12 mouse cellular contexts compared by ENCODE assay signal in genomic region chr6:71740921-71741320, GRCm38 (mm10). TPM values are rescaled to one million over a fixed set of nuclear protein-coding genes. Genes with fewer than 3 reads are reported as not detected.
DNase-seq lines count a peak whose midpoint lies in the region; ATAC-seq lines count a peak whose summit lies in the region.
"Had no signal": no experiment of that assay in that cellular context is flagged by ENCODE, and none has a peak within 500 bp of the region (broad histone marks: within the 10 kb centered on the region; RNA-seq: fewer than 3 reads in every experiment).

No protein-coding gene starts in this region.

- H3K4me1 ChIP-seq in heart, embryonic 12.5 days (replicated peaks), result peaks cover 34% of the 10 kb centered on the region
- peaks cover 26% of the 10 kb centered on the region for H3K4me1 ChIP-seq in forebrain, embryonic 13.5 days

- no peak for ATAC-seq in heart, embryonic 12.5 days (ENCODE audit: insufficient number of reproducible peaks, low FRiP score)
- ATAC-seq in forebrain, embryonic 13.5 days, result peak; percentile 71
- ATAC-seq: Patski had no signal

- 0 out of 2 replicates have a peak overlapping the region, but pooled peaks have one; percentile 29 for H3K9ac ChIP-seq in heart, embryonic 12.5 days
- H3K9ac ChIP-seq in forebrain, embryonic 13.5 days, result peak overlapping the region; percentile 45; the same call in 1 of the 2 replicates
- H3K9ac ChIP-seq: heart, embryonic 15.5 days had no signal

- 57% methylated on average over 13 of the region's 13 CpGs for WGBS in heart, embryonic 12.5 days
- 14% methylated on average over 13 of the region's 13 CpGs for WGBS in forebrain, embryonic 13.5 days

- no peak overlapping the region for H3K27ac ChIP-seq in heart, embryonic 12.5 days (ENCODE audit: poor library complexity, severe bottlenecking)
- peak overlapping the region; percentile 83 for H3K27ac ChIP-seq in forebrain, embryonic 13.5 days
- H3K27ac ChIP-seq: heart, embryonic 15.5 days; macrophage had no signal

- DNase-seq in heart, adult 11 months, result no peak
- DNase-seq in right cerebral cortex, postnatal 4 days, result peak; percentile 30
- no peak for DNase-seq in right cerebral cortex, postnatal 36 days (ENCODE audit: low spot score in 2 of 2)
- peak; percentile 32 for DNase-seq in retina, embryonic 14.5 days (ENCODE audit: low spot score)
- DNase-seq in gastrocnemius, postnatal 36 days, result no peak
- DNase-seq in embryo, embryonic 10 days (ENCODE audit: low spot score), result no peak

- H3K4me3 ChIP-seq in heart, embryonic 12.5 days, result no peak overlapping the region
- H3K4me3 ChIP-seq in forebrain, embryonic 13.5 days, result peak overlapping the region; percentile 15; the same call in 1 of the 2 replicates
- H3K4me3 ChIP-seq: heart, embryonic 15.5 days had no signal

- H3K27me3 ChIP-seq in heart, embryonic 12.5 days (replicated peaks), result no peaks in the 10 kb centered on the region
- H3K27me3 ChIP-seq in forebrain, embryonic 13.5 days, result no peaks in the 10 kb centered on the region
- H3K27me3 ChIP-seq: heart, embryonic 15.5 days had no signal

- intact Hi-C loops in gastrocnemius, postnatal 36 days (cut with DNase I), result no loop called here

- H3K36me3 ChIP-seq in heart, embryonic 12.5 days, result no peaks in the 10 kb centered on the region
- H3K36me3 ChIP-seq in forebrain, embryonic 13.5 days (ENCODE audit: poor library complexity, severe bottlenecking), result no peaks in the 10 kb centered on the region
- H3K36me3 ChIP-seq: heart, embryonic 15.5 days had no signal

- H3K9me3 ChIP-seq in heart, embryonic 12.5 days (replicated peaks), result no peaks in the 10 kb centered on the region
- no peaks in the 10 kb centered on the region for H3K9me3 ChIP-seq in forebrain, embryonic 13.5 days (replicated peaks)
- H3K9me3 ChIP-seq: heart, embryonic 15.5 days had no signal

- no peak overlapping the region for H3K4me2 ChIP-seq in heart, embryonic 12.5 days
- peak overlapping the region; percentile 45 for H3K4me2 ChIP-seq in forebrain, embryonic 13.5 days
- H3K4me2 ChIP-seq: heart, embryonic 15.5 days had no signal

RNA-seq across cellular contexts. Expression of gene Reep1, which starts 33.6 kb away (rescaled TPM):
- 22.3 and 22.9 TPM in 2 replicates for polyA plus RNA-seq in heart, embryonic 12.5 days (2016; fragmentation: Nextera tagmentation; extraction: Ambion mirVana)
- polyA plus RNA-seq in forebrain, embryonic 13.5 days (2015; fragmentation: Nextera tagmentation; extraction: Ambion mirVana), result 102 and 117 TPM in 2 replicates
- total RNA-seq in gastrocnemius, postnatal 36 days (2021), result 10 to 100 TPM; 70.7 to 77.8 TPM
- total RNA-seq: neutrophil, adult 5-6 weeks had no signal
- polyA plus RNA-seq: macrophage had no signal

Comparison
In these comparisons a context has a peak if more than half of its experiments do, and no peak if none do; other contexts are left out.
1. DNase-seq: peak in right cerebral cortex, postnatal 4 days (single experiment) and retina, embryonic 14.5 days (single experiment); none in heart, adult 11 months (single experiment), right cerebral cortex, postnatal 36 days (0 of 2), gastrocnemius, postnatal 36 days (0 of 2) and embryo, embryonic 10 days (single experiment).